Mouse (Mus musculus): ENCODE measurements at regions not wholly inside any gene's neighbourhood (a gene's known extent, or its start where the extent isn't known, plus 50 kb on each side); places are given as distances from the start of the nearest gene placed in this dataset.

DNA sequence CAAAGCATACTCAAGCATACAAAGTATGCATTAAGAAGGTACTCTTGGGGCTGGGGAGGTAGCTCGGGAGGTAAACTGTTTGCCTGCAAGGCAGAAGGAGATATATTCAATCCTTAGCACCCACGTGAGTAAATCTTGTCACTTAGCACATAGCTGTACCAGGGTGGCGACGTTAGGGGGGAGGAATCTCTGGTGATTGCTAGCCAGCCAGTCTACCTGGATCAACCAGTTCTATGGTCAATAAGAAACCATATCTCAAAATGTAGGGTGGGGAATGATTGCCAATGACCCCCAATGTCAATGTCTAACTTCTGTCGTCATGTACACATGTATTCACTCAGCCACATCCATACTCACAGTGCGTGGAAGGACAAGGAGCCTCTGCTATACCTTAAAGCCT lies 214.5 kb downstream of the CK137956 start:
- no peak for DNase-seq (ENCODE audit: low spot score)

DNA sequence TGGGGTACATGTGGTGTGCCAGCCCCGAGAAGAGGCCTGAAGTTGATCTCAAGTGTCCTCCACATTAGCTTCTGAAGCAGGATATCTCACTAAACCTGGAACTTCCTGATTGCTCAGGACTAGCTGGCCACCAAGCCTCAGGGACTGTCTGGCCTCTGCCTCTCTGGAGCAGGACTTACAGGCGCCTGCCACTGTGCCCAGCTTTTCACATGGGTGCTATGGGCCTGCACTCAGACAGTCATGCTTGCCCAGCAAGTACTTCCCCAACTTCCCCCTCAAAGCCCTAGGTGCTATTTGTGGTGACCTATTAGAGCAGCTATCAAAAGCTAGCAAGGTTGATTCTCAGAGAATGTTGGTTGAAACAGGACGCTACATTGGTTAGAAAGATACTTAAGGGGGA lies 220.0 kb downstream of the CK137956 start:
- no peak for DNase-seq (ENCODE audit: low spot score)

DNA sequence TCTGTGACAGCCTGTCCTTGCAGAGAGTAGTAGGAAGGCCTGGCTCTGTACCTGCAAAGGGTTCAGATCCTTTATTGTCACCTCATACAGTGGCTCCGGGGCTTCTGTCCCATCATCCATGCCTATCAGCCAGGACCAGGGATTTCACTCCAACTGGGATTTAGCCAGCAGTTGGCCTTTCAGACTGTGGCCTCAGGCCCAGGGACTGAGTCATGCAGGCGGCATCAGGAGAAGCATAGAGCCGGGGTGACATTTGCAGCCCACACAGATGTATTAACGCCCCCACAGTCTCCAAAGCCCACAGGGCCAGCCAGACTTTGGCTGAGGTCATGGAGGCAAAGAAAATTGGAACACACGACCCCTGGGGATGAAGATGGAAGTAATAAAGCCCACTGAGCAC lies 222.9 kb downstream of the CK137956 start:
- no peak for DNase-seq (ENCODE audit: low spot score)

DNA sequence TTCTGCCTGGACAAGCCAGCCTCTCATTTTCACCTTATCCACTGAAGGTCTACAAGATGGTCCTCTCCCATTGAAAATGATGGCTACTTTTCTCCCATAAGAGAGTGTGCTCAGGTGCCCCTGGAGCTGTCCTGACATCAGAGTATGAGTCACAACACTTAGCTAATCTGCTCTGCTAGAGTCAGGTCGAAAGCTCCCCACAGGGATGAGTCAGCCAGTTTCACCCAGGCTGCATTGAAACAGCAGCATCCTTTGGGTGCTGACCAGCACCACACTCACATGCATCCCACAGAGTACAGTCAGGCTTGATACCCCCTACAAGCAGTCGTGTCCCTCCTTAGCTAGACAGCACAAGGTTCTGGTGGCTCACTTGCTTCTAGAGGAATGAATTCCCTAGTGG lies 234.0 kb downstream of the CK137956 start:
- DNase-seq (ENCODE audit: low spot score): no peak

DNA sequence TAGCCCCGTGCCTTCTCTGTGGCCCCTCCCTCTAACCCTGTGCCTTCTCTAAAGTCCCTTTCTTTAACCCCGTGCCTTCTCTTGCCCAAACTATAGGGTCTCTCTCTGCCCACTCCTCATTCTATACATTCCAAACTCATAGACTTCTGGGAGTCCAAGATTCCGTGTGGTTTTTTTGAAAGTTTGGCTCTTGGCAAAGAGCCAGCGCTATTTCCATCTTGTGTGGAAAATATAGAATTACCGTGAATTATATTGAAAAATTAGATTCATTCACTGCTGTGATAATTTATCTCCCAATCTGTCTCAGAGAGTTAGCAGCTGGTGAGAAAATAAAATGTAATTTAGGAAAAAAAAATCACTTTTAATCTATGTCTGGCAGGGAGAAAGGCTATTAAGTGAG lies 234.6 kb downstream of the CK137956 start:
- no peak for DNase-seq (ENCODE audit: low spot score)

DNA sequence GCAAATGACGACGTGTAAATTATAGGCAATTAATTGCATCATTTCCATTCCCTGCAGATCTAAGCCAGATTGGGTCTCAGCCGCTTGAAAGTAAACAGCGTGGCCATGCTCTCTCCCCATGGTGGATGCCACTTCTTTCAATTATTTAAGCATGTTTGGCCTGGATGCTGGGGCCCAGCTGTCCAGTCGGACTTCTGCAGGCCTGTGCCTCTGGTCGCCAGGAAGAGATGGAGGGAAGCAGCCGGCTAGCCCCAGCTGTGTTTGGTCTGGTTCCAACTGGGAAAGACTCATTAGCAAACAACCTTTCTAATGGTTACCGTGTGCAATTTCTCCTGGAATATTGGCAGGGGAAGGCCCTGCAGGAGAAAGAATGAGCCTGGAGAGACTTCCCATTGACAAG lies 236.1 kb downstream of the CK137956 start:
- no peak for DNase-seq (ENCODE audit: low spot score)

DNA sequence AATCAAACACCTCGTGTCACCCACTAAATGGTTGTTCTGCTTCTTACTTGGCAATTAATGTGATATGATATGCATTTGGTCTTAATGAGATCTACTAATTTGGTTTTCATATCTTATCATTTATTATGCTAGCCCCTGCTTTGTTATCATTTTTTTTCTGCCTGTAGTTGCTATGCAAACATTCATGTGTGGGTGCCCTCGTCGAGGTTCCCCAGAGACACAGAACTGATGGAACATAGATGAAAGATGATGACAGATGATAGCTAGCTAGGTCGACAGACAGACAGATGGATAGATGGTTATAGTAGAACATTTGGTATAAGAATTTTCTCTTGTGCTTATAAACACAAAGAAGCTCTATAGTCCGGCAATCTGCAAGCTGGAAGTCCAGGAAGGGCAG lies 252.1 kb downstream of the CK137956 start:
- DNase-seq (ENCODE audit: low spot score): no peak

DNA sequence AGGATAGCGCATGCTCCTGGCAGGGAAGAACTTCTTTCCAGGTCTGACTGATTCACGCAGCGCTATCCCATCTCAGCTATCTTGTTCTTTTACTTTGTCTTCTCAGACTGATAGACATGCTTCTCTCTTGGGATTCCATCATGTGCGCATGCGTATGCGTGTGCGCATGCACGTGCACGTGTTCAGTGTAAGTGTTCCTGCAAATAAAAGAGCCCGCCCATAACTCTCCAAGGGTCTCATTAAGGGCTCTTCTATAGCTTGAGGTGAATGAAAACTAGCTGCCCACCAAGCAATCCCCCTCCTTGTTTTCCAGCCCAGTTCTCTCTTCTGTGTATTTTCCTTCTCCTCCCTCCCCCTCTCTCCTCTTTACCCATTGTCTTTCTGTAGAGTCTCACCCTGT lies 258.5 kb downstream of the CK137956 start:
- DNase-seq (ENCODE audit: low spot score): no peak

DNA sequence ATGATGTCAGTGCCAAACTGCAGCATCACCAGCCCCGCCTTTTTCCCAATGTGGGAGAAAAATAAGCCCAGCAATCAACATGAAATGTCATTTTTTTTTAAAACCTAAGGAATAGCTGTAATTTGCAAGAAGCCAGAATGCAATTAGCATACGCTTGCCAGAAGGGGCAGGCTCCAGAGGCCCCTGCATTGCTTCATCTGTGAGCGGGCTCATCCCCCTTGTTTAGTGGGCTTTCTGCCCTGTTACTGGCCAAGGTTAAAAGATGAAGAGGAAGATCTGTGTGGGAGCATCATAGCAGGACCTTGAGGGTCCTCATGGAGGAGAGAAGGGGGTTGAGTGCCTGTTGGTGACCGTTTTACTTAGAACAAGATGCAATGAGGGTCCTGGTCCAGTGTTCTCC lies 259.9 kb downstream of the CK137956 start:
- DNase-seq (ENCODE audit: low spot score): no peak

DNA sequence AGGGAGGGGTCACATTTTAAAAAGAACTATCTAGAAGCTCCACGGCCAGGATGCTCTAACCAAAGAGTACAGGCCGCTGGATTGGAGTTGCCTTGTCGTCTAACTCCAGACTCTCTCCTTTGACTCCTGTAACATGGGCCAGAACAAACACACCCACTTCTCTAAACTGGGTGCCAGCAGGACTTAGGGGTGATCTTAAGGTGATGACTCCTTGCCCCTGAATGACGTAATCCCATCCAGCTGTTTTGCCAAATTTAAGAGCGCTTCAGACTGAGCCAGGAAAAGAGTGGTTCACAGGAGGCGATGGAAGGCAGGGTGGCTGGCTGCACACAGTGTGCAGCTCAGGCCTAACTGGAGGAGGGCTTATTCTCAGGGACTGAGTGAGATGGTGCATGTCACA lies 261.0 kb downstream of the CK137956 start:
- DNase-seq (ENCODE audit: low spot score): no peak

DNA sequence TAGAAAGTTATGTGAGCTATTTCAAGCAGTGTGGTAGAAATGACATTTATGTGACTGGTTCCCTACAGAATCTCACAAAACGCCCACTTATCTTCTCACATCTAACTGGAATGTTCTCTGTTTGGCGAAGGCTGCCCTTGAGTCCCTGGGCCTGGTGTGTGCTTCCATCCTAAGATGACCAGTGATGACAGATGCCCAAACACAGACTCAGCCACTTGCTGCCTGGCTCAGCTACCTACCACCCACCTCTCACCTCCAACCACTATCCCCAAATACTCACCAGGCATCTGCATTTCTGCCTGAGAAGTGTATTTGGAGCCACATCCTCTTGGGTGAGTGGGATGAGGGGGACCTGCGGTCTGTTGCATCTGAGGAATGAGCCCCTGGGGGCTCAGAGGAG lies 262.6 kb downstream of the CK137956 start:
- no peak for DNase-seq (ENCODE audit: low spot score)

DNA sequence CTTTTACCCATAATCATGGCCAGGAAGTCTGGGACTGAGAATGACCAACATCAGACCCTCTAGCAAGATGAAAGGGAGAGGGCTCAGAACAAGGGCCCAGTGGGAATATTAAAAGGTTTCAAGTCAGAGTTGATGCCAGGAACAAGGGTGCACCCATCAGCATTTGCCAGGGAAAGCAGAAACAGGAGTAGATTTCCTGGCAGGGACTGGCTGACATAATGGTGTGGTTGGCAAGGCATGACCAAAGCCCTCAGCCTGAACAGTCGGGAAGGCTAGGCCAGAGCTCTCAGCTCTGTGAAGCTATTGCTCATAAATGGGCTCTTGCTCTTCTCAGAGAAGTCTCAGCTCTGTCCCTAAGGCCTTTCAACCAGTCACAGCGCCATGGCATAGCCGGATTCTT lies 263.6 kb downstream of the CK137956 start:
- DNase-seq (ENCODE audit: low spot score): no peak

DNA sequence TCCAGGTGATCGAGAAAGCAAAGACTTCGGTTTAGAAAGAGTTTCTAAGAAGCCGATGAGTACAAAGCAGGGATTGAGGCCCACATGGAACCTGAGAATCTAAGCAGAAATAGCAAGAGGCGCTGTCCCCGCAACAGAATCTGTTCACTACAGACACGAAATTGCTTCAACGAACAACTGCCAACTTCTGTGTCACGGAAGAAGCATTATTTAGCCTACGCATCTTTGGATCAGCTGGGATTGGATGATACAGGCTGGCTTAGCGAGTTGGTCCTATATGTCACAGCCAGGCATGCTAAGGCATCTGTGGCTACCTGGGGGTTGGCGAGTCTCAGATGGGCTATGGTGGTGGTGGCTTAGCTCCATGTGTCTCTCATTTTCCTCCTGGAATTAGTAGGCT lies 269.1 kb downstream of the CK137956 start:
- no peak for DNase-seq (ENCODE audit: low spot score)

DNA sequence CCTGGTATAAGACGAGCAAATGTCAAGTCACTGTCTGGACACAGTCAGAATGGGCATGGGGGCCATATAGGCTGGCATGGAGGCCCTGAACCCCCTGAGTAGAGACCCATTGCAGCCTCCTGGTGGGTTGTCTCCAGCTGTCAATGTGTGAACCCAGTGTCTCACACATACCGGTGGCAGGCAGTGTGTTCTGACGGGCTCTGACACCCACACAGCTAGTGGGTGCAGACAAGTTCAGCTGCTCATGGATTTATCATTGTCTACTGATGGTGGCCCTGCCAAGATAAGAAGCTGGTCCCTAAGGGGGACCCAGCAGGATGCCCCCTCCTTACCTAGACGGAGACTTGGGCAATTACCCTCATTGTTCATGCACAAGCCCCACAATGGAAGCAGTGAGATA lies 280.8 kb downstream of the CK137956 start:
- no peak for DNase-seq (ENCODE audit: low spot score)

DNA sequence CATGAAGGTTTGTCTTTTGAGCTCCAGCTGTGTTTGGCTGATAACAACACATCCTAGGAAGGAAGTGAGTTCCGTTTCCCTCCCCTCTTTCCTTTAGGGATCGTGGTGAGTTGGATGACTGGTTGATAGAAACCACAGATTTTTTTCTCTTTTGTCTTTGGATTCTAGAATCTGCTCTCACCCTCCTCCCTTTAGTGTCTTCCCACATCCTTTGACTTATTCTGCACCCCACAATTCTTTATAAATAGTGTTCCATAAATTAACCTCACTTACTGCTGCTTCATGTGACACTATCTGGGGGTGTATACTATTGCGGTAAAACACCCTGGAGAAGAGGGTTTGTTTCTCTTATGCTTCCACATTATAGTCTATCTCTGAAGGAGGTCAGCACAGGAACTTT lies 285.7 kb downstream of the CK137956 start:
- no peak for DNase-seq (ENCODE audit: low spot score)

DNA sequence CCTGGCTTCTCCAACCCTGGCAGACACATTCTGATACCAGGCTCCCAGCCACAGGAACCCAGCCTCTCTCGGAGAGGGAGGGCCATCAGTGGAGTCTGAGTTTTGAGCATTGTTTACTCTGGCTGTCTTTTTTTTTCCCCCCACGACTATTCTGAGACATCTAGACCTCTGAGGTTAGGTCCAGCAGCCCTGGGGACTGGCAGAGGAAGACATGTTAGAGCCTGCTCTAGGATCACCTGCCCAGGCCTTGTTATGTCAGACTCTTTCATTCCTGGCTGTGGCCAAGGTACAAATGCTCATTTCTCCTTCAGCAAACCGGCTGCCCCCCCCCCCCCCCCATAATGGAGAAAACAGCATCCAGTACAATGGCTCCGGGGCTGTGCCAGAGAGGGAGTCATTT lies 291.4 kb downstream of the CK137956 start:
- no peak for DNase-seq (ENCODE audit: low spot score)

DNA sequence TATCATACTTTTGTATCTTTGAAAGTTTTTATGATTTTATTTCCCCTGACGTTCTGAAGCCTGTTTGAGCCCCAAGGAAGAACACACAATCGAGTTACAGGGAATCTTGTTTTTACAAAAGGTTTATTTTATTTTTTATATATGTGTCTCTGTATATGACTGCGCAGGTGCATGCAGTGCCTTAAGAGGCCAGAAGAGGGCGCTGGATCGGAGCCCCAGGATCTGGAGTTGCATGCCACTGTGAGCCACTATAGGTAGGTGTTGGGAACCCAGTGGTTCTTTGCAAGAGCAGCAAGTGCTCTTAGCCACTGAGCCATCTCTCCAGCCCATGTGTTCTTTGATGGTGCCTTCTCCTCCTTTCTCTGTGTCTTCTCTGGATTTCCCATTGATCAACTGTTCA lies 292.3 kb downstream of the CK137956 start:
- DNase-seq (ENCODE audit: low spot score): no peak

DNA sequence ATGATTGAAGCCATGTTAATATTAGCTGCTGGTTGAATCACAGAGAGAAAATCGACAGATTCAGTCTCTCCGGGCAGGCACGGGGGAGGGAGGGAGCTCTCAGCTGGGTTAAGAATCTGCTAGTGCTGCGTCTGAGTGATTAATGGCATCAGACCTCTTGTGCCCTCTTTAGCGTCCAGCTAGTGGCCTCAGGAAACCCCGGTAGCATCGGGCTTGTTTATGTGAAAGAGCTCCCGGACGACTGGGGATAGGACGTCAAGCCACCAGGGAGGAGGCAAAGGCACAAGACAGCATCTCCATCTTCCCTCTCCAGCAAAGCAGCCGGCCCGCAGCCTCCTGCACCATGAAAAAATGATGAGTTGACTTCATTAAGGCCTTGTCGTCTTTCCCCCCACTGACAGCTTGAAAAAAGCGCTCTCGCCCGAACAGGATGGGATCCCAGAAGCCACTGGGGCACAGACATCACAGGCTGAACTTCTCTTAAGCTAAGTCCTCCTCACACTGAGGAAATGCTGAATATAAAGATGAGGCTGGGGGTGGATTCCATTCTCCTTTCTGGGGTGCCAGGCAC lies 294.9 kb downstream of the CK137956 start:
- no peak for DNase-seq (ENCODE audit: low spot score)

DNA sequence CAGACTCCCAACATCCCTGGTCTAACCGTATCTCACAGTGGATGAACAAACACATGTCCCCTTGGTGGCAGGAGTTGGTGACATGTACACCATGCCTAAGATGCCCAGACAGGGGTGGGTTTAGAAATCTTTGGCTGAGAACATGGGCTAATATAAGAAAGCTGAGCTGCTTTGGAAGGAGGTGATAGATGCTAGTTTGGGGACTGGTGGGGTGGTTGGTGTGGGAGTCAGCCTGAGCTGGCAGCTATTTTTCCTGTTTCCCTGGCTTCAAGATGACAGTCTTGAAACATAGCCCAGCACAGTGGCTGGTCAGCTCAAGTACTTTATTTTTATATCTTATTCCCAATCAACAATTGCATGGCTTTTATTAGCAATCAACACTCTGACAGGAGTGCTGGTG lies 302.0 kb upstream of the Gjb5 start:
- DNase-seq (ENCODE audit: low spot score): no peak

DNA sequence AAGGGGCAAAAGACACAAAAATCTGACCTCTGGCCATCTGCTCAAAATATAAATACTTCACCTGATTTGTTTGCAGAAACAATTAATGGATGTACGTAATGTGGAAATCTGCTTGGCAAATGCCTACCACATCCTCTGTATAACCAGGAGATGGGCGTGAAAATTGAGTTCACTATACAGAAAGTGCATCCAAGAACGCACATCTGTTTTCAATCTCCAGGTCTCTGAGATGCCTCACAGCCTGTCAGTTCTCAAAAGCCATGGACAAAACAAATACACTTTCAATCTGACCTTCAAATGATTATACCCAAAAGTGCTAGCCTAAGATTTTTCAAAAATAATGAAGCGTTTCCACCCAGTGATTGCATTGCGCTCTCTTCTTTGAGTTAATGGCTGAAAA lies 293.6 kb upstream of the Gjb5 start:
- DNase-seq (ENCODE audit: low spot score): no peak

DNA sequence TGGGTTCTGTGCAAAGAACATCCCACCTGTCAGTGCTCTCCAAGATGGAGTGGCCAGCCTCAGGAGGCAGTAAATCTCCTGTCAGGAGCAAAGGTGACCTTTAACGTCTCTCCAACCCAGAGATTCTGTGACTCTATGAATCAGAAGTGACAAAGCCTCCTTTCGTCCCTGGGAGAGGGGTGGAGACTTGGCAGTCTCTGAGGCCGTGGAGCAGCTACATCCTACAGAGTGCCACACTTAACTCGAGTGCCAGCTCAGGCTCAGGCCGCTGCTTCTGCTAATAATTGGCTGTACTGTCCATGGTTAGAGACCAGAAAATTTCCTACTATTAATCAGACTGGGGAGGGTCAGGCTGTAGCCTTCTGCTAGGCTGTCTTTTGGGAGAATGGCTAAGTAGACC lies 290.0 kb upstream of the Gjb5 start:
- DNase-seq (ENCODE audit: low spot score): no peak

DNA sequence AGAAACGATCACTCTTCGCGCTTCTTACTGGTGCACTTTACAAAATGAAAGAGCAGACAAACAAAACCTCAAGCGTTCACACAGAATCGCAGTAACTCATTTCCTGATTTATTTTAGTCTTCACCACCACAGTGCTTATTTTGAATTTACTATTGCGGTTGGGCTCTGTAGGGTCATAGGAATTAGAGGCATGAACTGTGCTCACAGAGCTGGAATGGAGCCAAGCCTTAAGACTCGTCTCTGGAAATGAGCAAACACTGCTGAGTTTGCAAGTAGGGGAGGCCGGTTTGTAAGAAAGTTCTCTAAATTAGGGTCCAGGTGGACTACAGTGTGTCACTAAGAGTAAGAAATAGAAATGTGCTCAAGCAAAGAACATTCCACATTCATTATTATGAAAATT lies 289.2 kb upstream of the Gjb5 start:
- no peak for DNase-seq (ENCODE audit: low spot score)

DNA sequence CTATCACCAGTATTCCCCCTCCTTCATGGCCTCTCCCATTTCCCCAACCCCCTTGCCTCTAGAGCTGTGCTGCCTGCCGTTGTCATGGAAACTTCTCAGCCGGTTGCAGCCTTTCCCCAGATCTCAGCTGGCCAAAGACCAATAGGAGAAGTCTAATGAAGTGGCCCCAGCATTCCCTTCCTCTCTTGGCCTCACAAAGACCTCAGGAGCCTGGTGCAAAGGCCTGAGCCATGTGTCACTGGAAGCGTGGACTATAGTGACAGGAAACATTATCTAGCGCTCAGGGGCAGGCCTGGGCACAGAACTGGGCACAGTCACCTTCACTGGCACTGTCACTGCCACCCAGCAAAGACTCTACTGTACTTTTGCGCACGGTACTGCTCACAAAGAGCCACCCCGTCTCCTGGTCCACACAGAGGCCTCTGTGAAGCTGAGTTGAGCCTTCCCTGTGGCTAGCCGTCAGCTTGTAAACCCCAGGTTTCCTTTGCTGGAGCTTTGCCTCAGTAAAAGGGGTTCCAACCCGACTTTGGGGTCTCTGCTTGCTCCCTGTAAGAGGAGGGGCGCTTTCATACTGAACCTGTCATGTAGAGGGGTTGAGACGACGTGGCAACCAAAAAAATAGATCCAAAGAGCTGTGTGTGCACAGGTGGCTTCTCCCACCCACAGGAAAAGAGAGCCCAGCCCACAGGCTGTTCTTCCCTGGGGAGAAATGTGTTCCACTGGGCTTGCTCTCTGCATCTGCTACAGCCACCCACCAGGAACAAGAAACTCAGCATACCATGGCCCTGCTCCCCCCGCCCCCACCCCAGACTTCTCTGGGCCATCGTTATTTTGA lies 282.5 kb upstream of the Gjb5 start:
- DNase-seq (ENCODE audit: low spot score): no peak

DNA sequence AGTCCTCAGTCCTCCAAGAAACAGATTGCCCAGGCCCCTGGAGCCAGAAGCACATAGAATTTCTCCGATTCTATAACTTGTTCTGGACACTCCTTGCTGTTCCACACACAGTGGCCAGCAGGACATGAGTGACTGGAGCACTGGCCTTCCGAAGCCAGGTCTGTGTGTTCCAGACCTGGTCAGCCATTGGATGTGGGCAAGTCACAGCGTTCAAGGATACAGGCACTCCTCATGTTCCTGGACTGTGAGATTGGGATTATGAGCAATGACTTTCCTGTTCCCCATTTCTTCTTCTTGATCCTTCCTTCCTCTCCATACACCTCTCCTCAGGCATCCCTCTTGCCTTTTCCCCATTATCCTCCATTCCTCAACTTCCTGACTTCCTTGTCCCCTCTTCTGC lies 281.8 kb upstream of the Gjb5 start:
- no peak for DNase-seq (ENCODE audit: low spot score)
